Mouse (Mus musculus) embryonic fibroblast, embryonic 13.5 days (primary cell): Measurements from ENCODE around the gene Znhit2. TPM values are rescaled to one million over a fixed set of nuclear protein-coding genes. Genes with fewer than 3 reads are reported as not detected.

Experiments
- H3K27ac ChIP-seq: 2 replicates; pipeline ENCODE4 v1.5.1; 2012; ENCODE audit warnings: low read length, control low read depth, inconsistent platforms; ENCODE audit not compliant: insufficient read depth
- H3K4me1 ChIP-seq: 2 replicates; pipeline ENCODE4 v1.6.1; 2011; ENCODE audit warnings: low read length; ENCODE audit not compliant: control insufficient read depth, insufficient read depth
- H3K4me3 ChIP-seq: 2 replicates; pipeline ENCODE4 v1.5.1; 2011; ENCODE audit warnings: mild to moderate bottlenecking, control low read depth, low read length; ENCODE audit not compliant: insufficient read depth
- CTCF ChIP-seq: IDR thresholded peaks from 2 replicates; pipeline ENCODE4 v1.5.1; 2011; ENCODE audit warnings: mild to moderate bottlenecking, control low read depth, low read length, moderate library complexity, borderline replicate concordance; ENCODE audit not compliant: insufficient read depth
- POLR2A ChIP-seq: IDR thresholded peaks from 2 replicates; pipeline ENCODE4 v1.6.1; 2011; ENCODE audit warnings: low read depth, mild to moderate bottlenecking, control low read depth, low read length, moderate library complexity
- polyA plus RNA-seq: library from polyadenylated mRNA; stranded (reverse); fragments of >200 nt; gene quantifications from 2 replicates; pipeline ENCODE4 v1.2.4, GENCODE M21; 2011; ENCODE audit warnings: low read depth; ENCODE audit not compliant: missing spikeins, insufficient read length

The Znhit2 gene
- polyA plus RNA-seq, 1 experiment, result 8.9 TPM

- H3K4me3 ChIP-seq, result peak within 1 kb of the TSS; percentile 63
- peak within 1 kb of the TSS; percentile 96 for H3K27ac ChIP-seq
- peak; percentile 74 for TF ChIP-seq POLR2A
- no peak for TF ChIP-seq CTCF
- no peaks in the 10 kb centered on the region for H3K4me1 ChIP-seq
Observed at GRCm38 (mm10) chr19:6046294-6047153, 14.5 kb upstream of the Znhit2 start, which contains the start of gene Syvn1. Syvn1 (plus strand) TSS chr19:6046576.

- H3K27ac ChIP-seq, result peak overlapping the region; percentile 96
- no peaks in the 10 kb centered on the region for H3K4me1 ChIP-seq
- TF ChIP-seq CTCF (no peak), POLR2A (no peak)
- peak overlapping the region; percentile 63 for H3K4me3 ChIP-seq
Observed at GRCm38 (mm10) chr19:6047154-6047898, 13.7 kb upstream of the Znhit2 start.

- no peaks in the 10 kb centered on the region for H3K4me1 ChIP-seq
- H3K4me3 ChIP-seq, result peak overlapping the region; percentile 63
- 0 out of 2 replicates have a peak overlapping the region, but pooled peaks have one; percentile 23 for H3K27ac ChIP-seq
- no peak for TF ChIP-seq CTCF
- TF ChIP-seq POLR2A, result no peak
Observed at GRCm38 (mm10) chr19:6047899-6048166, 13.2 kb upstream of the Znhit2 start.

- TF ChIP-seq CTCF (no peak), POLR2A (no peak)
- H3K4me3 ChIP-seq, result no peak overlapping the region
- H3K4me1 ChIP-seq, result no peaks in the 10 kb centered on the region
- no peak overlapping the region for H3K27ac ChIP-seq
Observed at GRCm38 (mm10) chr19:6048681-6049410, 12.1 kb upstream of the Znhit2 start.

- H3K4me3 ChIP-seq, result no peak overlapping the region
- no peak for TF ChIP-seq CTCF
- TF ChIP-seq POLR2A, result 0 out of 2 replicates have a peak, but pooled peaks have one; percentile 1
Observed at GRCm38 (mm10) chr19:6052516-6052915, 8.5 kb upstream of the Znhit2 start.

GRCm38 (mm10) chr19:6054296-6054695, 6.7 kb upstream of the Znhit2 start:
- no peak for TF ChIP-seq POLR2A
- TF ChIP-seq CTCF, result no peak
- no peak overlapping the region for H3K27ac ChIP-seq
- peaks cover 4% of the 10 kb centered on the region; the same call in 1 of the 2 replicates for H3K4me1 ChIP-seq
- no peak overlapping the region for H3K4me3 ChIP-seq

More at GRCm38 (mm10) chr19:6052516-6052915, 8.5 kb upstream of the Znhit2 start:
- Histone ChIP-seq H3K4me1 (no peaks in the 10 kb centered on the region), H3K27ac (no peak overlapping the region)

- H3K4me3 ChIP-seq, result peak overlapping the region; percentile 87
- H3K4me1 ChIP-seq, result peaks cover 4% of the 10 kb centered on the region; the same call in 1 of the 2 replicates
- no peak overlapping the region for H3K27ac ChIP-seq
- TF ChIP-seq POLR2A (no peak), CTCF (no peak)
Observed at GRCm38 (mm10) chr19:6056696-6057095, 4.3 kb upstream of the Znhit2 start.

GRCm38 (mm10) chr19:6057313-6058096, 3.5 kb upstream of the Znhit2 start, which contains the start of the genes Mrpl49 and Fau:
Mrpl49 (minus strand) TSS chr19:6057785.
Fau (plus strand) TSS chr19:6057844.
- TF ChIP-seq POLR2A, result peak; percentile 94
- TF ChIP-seq CTCF, result no peak
- Histone ChIP-seq H3K4me1 (peaks cover 4% of the 10 kb centered on the region; the same call in 1 of the 2 replicates), H3K4me3 (peak within 1 kb of the TSS; percentile 88), H3K27ac (peak within 1 kb of the TSS; percentile 44)
